Mouse (Mus musculus): Measurements from ENCODE around the gene Tram2. TPM values are rescaled to one million over a fixed set of nuclear protein-coding genes. Genes with fewer than 3 reads are reported as not detected.
A peak's percentile ranks its signal among the peaks of the same experiment; 100 is the strongest.

Gene Tram2
- polyA plus RNA-seq (2016; fragmentation: Nextera tagmentation; extraction: Ambion mirVana), result 6.5 and 7.3 TPM in 2 replicates

DNA sequence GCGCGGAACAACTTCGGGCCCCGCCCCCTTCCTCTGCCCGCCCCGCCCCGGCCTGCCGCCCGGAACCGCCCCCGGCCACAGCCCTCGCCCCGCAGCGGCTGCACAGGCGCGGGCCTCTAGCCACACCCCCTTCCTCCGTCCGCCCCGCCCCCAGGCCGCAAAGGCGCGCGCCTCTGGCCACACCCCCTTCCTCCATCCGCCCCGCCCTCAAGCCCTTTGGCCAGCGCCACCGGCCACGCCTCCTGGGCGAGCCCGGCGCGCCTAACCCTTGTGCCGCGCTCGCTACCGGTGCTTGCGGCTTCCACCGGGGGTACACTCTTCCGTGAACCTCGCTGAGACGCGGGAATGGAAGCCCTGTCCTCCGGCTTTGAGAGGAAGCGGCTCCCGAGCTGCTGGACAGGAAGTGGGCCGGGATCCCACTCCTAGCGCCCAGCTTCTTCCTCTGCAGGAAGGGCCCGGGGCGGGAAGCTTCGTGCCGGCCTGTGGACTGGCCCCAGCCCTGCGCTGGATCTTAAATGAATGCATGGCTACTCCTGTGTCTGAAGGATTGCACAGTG lies at the start of gene Tram2:
TSS of gene Tram2 (minus strand) at position 13 of the 557 bp plus-strand sequence.
- peak within 1 kb of the TSS; percentile 68 for H3K4me3 ChIP-seq (replicated peaks)
- peaks cover 43% of the 10 kb centered on the region for H3K4me1 ChIP-seq (replicated peaks)
- 0 out of 2 replicates have a peak, but pooled peaks cover 3% of the 10 kb centered on the region for H3K27me3 ChIP-seq
- H3K9ac ChIP-seq (replicated peaks), result peak within 1 kb of the TSS; percentile 74
- peak within 1 kb of the TSS; percentile 71 for H3K4me2 ChIP-seq
- H3K36me3 ChIP-seq, result no peaks in the 10 kb centered on the region
- no peaks in the 10 kb centered on the region for H3K9me3 ChIP-seq
- ATAC-seq (ENCODE audit: insufficient number of reproducible peaks, insufficient read depth, low FRiP score, low TSS enrichment, low read depth), result peak; percentile 89
- H3K27ac ChIP-seq, result peak within 1 kb of the TSS; percentile 93
- WGBS, result under 1% methylated on average over 47 of the region's 52 CpGs

DNA sequence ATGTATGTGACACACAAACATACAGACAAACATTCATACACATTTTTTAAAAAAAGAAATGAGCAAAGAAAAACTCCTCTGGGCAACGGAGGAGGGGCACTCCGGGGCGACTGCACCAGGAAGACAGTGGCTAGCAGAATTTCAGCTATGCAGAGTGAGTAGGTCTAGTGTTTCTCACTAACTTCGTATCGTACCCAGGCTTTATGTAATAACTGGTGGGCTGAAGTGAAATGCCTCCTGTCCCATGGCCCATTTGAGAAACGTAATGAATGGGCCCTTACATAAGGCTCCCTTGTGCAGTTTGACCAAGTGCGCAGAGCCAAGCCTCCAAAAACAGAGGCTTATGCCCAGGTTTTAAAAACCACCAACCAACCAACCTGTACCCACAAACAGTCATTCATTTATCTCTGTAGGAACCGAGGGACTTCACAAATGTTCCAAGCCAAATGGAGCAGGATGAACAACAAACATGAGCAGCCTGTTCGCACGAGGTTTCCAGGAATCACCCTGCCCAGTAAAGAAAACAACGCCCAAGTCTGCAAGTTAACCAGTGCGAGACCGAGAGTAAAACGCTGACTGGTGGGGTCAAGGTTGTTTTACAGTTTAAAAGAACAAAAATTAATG lies 45.8 kb upstream of the Tram2 start:
- peaks cover 5% of the 10 kb centered on the region; the same call in 1 of the 2 replicates for H3K9me3 ChIP-seq
- H3K4me3 ChIP-seq (replicated peaks), result no peak overlapping the region
- no peaks in the 10 kb centered on the region for H3K27me3 ChIP-seq
- 75% methylated on average over 14 of the region's 14 CpGs for WGBS
- H3K4me2 ChIP-seq, result no peak overlapping the region
- ATAC-seq (ENCODE audit: insufficient number of reproducible peaks, insufficient read depth, low FRiP score, low TSS enrichment, low read depth), result no peak
- H3K4me1 ChIP-seq (replicated peaks), result no peaks in the 10 kb centered on the region
- no peak overlapping the region for H3K9ac ChIP-seq (replicated peaks)
- no peaks in the 10 kb centered on the region for H3K36me3 ChIP-seq
- no peak overlapping the region for H3K27ac ChIP-seq

DNA sequence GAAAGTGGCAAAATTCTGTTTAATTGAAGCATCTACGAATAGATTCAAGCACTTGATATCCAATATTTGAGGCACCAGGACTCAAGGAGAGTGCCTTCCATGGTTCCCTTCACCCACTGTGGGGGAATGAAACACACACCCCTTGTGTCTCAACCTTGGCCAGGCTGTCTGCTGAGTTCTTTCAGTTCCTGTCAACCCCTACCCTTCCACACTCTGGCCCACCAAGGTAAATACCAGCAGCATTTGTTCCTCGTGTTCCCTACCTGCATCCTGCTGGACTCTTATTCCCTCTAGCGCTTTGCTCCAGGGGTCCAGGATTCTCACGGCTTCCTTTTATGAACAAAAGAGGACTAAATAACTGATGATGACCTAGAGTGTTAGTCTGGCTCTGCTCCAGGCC lies 24.8 kb upstream of the Tram2 start:
- Histone ChIP-seq H3K4me3 (replicated peaks) (no peak overlapping the region), H3K4me2 (no peak overlapping the region), H3K4me1 (replicated peaks) (peaks cover 6% of the 10 kb centered on the region; the same call in 1 of the 2 replicates), H3K36me3 (no peaks in the 10 kb centered on the region), H3K27ac (no peak overlapping the region), H3K9me3 (no peaks in the 10 kb centered on the region), H3K27me3 (no peaks in the 10 kb centered on the region), H3K9ac (replicated peaks) (no peak overlapping the region)
- WGBS, result 86% methylated on average over 4 of the region's 4 CpGs
- ATAC-seq (ENCODE audit: insufficient number of reproducible peaks, insufficient read depth, low FRiP score, low TSS enrichment, low read depth), result no peak

GRCm38 (mm10) chr1:21101221-21102006 lies 22.4 kb upstream of the Tram2 start:
- 43% methylated on average over 15 of the region's 15 CpGs for WGBS
- peaks cover 6% of the 10 kb centered on the region; the same call in 1 of the 2 replicates for H3K4me1 ChIP-seq (replicated peaks)
- no peaks in the 10 kb centered on the region for H3K9me3 ChIP-seq
- H3K27ac ChIP-seq, result no peak overlapping the region
- no peak for ATAC-seq (ENCODE audit: insufficient number of reproducible peaks, insufficient read depth, low FRiP score, low TSS enrichment, low read depth)
- H3K36me3 ChIP-seq, result no peaks in the 10 kb centered on the region
- H3K9ac ChIP-seq (replicated peaks), result no peak overlapping the region
- no peaks in the 10 kb centered on the region for H3K27me3 ChIP-seq
- H3K4me3 ChIP-seq (replicated peaks), result no peak overlapping the region
- H3K4me2 ChIP-seq, result 0 out of 2 replicates have a peak overlapping the region, but pooled peaks have one; percentile 6

- no peak for ATAC-seq (ENCODE audit: insufficient number of reproducible peaks, insufficient read depth, low FRiP score, low TSS enrichment, low read depth)
- WGBS, result 81% methylated on average over 4 of the region's 4 CpGs
- Histone ChIP-seq H3K4me2 (no peak overlapping the region), H3K36me3 (no peaks in the 10 kb centered on the region), H3K27me3 (no peaks in the 10 kb centered on the region), H3K4me1 (replicated peaks) (peaks cover 6% of the 10 kb centered on the region; the same call in 1 of the 2 replicates), H3K27ac (no peak overlapping the region), H3K9ac (replicated peaks) (no peak overlapping the region), H3K4me3 (replicated peaks) (no peak overlapping the region), H3K9me3 (no peaks in the 10 kb centered on the region)
These were observed 21.7 kb upstream of the Tram2 start for GRCm38 (mm10) chr1:21100726-21101125.

DNA sequence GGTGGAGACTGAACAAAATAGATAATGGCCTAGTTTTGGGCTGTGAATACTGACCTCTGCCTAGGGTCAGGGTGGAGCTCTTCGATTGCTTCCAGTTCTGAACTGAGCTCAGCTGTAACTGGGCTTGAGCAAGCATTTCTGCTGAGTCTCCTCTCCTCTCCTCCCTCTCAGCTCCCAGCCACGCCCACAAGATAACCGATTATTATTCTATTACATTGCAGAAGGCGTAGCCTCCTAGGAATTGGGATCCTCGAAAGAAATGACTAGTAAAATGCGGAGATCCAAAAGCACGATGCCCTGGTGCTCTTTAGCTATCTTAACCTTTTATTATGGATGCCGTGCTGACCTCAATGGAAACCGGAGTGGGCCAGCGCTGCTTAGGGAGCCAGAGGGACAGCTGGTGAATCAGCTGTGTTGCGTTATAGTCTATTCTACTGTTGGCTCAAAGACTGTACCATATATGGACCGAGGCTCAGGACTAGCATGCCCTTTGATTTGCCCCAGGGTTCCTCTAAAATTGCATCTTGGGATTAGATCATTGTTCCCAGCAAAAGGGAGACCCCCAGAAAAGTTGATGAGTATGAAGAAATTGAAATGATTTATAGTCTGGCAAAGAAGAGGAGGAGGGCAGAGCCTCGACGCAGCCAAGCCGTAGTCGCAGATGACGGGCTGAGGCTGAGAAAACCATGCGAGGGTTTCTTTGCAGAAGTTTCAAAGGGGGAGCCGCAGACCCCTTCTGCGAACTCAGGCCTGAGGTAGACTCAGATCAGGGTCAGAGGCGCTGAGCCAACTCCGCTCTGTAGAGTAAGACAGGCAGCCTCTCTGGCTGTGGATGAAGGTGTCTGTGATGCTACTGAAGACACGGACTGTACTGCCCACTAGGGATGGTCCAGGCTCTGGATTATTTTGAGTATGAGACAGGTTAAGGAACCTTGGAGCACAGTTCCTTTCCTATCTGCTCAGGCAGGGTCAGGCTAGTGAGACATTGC lies 18.3 kb upstream of the Tram2 start:
- no peaks in the 10 kb centered on the region for H3K9me3 ChIP-seq
- H3K27me3 ChIP-seq, result no peaks in the 10 kb centered on the region
- H3K36me3 ChIP-seq, result no peaks in the 10 kb centered on the region
- peaks cover 6% of the 10 kb centered on the region; the same call in 1 of the 2 replicates for H3K4me1 ChIP-seq (replicated peaks)
- ATAC-seq (ENCODE audit: insufficient number of reproducible peaks, insufficient read depth, low FRiP score, low TSS enrichment, low read depth), result no peak
- no peak overlapping the region for H3K4me3 ChIP-seq (replicated peaks)
- no peak overlapping the region for H3K9ac ChIP-seq (replicated peaks)
- H3K27ac ChIP-seq, result no peak overlapping the region
- no peak overlapping the region for H3K4me2 ChIP-seq
- WGBS, result 86% methylated on average over 23 of the region's 23 CpGs

DNA sequence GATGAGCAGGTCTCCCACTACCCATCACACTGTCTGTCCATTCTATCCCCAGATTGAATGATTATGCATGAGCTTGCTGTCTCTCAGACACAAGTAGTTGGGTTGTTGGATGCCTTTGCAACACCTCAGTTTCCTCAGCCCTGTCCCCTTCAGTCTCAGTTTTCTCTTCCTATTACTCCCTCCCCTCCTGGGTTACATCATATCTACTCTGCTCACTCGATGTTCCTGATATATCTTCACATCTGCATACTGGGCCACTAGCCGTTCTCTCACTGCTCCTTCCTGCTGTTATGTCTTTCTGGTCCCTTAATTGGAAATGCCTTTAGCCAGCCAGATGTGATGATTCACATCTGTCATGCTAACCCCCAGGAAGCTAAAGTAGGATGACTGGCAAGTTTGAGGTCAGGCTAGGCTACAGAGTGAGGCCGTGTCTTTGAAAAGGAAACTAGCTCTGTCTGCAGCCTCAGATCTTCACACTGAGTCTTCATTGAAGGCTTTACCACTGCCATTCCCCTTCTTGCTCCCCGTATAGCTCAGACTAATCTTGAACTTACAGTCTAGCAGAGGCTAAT lies 15.7 kb upstream of the Tram2 start:
- Histone ChIP-seq H3K4me2 (no peak overlapping the region), H3K9ac (replicated peaks) (no peak overlapping the region), H3K4me1 (replicated peaks) (no peaks in the 10 kb centered on the region), H3K27ac (no peak overlapping the region), H3K27me3 (no peaks in the 10 kb centered on the region), H3K36me3 (no peaks in the 10 kb centered on the region), H3K4me3 (replicated peaks) (no peak overlapping the region), H3K9me3 (no peaks in the 10 kb centered on the region)
- WGBS, result 73% methylated on average over 4 of the region's 4 CpGs
- no peak for ATAC-seq (ENCODE audit: insufficient number of reproducible peaks, insufficient read depth, low FRiP score, low TSS enrichment, low read depth)

DNA sequence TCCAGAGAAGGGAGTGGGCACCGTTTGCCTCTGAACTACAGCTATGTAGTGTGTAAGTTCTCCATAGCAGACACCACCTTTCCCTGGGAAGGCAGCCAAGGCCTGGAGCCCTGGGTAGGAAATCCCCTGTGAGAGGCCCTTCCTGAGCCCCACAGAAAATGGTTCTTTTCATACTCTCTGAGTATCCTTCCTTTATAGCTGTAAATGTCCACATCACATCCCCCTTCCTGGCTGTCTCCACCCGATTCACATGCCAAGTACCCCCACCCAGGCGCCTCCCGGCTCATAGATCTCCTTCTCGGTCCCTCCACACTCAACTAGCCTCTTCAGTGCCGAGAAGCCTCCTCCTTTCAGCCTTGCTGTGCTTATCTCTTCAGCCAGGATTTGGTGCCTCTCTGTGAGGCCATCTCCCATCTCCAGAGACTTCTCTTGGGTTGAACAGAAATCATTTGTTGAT lies 10.7 kb upstream of the Tram2 start:
- Histone ChIP-seq H3K4me1 (replicated peaks) (no peaks in the 10 kb centered on the region), H3K9me3 (no peaks in the 10 kb centered on the region), H3K4me2 (no peak overlapping the region), H3K4me3 (replicated peaks) (no peak overlapping the region), H3K27ac (no peak overlapping the region), H3K27me3 (no peaks in the 10 kb centered on the region), H3K9ac (replicated peaks) (no peak overlapping the region), H3K36me3 (no peaks in the 10 kb centered on the region)
- 80% methylated on average over 6 of the region's 6 CpGs for WGBS
- no peak for ATAC-seq (ENCODE audit: insufficient number of reproducible peaks, insufficient read depth, low FRiP score, low TSS enrichment, low read depth)

GRCm38 (mm10) chr1:21086291-21086690 lies 7.3 kb upstream of the Tram2 start:
- Histone ChIP-seq H3K9me3 (no peaks in the 10 kb centered on the region), H3K4me3 (replicated peaks) (no peak overlapping the region), H3K4me2 (no peak overlapping the region), H3K27me3 (0 out of 2 replicates have a peak, but pooled peaks cover 3% of the 10 kb centered on the region), H3K9ac (replicated peaks) (no peak overlapping the region), H3K36me3 (no peaks in the 10 kb centered on the region), H3K27ac (no peak overlapping the region), H3K4me1 (replicated peaks) (no peaks in the 10 kb centered on the region)
- no peak for ATAC-seq (ENCODE audit: insufficient number of reproducible peaks, insufficient read depth, low FRiP score, low TSS enrichment, low read depth)
- WGBS, result 72% methylated on average over 5 of the region's 5 CpGs

DNA sequence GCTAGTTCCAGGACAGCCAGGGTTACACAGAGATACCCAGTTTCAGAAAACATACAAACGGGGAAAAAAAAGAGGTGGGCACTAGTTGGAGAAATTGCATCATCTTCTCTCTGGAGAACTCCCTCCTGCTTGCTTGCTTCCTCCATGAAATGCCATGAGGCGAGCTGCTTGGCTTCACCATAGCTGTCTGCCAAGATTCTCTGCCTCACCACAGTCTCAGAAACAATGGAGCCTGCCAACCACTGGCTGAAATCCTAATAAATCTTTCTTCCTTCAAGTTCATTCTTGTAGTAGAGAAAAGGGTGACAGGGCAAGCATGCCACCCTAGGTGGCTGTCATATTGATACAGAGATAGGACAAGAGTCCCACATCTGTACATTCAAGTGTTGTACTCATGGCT lies 5.6 kb upstream of the Tram2 start:
- WGBS, result 77% methylated on average over 2 of the region's 2 CpGs
- Histone ChIP-seq H3K4me1 (replicated peaks) (no peaks in the 10 kb centered on the region), H3K36me3 (no peaks in the 10 kb centered on the region), H3K27me3 (0 out of 2 replicates have a peak, but pooled peaks cover 3% of the 10 kb centered on the region), H3K9me3 (no peaks in the 10 kb centered on the region), H3K9ac (replicated peaks) (no peak overlapping the region), H3K4me2 (no peak overlapping the region), H3K4me3 (replicated peaks) (no peak overlapping the region), H3K27ac (no peak overlapping the region)
- ATAC-seq (ENCODE audit: insufficient number of reproducible peaks, insufficient read depth, low FRiP score, low TSS enrichment, low read depth), result no peak
